Mouse (Mus musculus): ENCODE measurements around the gene Myo9b. TPM values are rescaled to one million over a fixed set of nuclear protein-coding genes. Genes with fewer than 3 reads are reported as not detected.

Myo9b gene
- polyA plus RNA-seq, 1 experiment from 2014 or later, result 14.1 TPM

- 7% methylated on average over 12 of the region's 12 CpGs for whole genome bisulfite sequencing
- DNase-seq (ENCODE audit: low spot score, missing footprints) (peak; percentile 89), ATAC-seq (ENCODE audit: low FRiP score) (no peak)
- Histone ChIP-seq H3K4me1 (ENCODE audit: control insufficient read depth, insufficient read depth, low read length) (peaks cover 31% of the 10 kb centered on the region), H3K9ac (ENCODE audit: low read length) (no peak overlapping the region; the same call in 1 of the 2 replicates), H3K4me2 (no peak overlapping the region), H3K4me3 (ENCODE audit: low read depth, low read length) (no peak overlapping the region), H3K27me3 (ENCODE audit: control insufficient read depth, insufficient read depth, low read length) (no peaks in the 10 kb centered on the region), H3K36me3 (ENCODE audit: control insufficient read depth, insufficient read depth, low read length) (no peaks in the 10 kb centered on the region), H3K9me3 (ENCODE audit: control insufficient read depth, low read length) (no peaks in the 10 kb centered on the region), H3K27ac (ENCODE audit: low read depth, low read length) (peak overlapping the region; percentile 91)
Measured at GRCm38 (mm10) chr8:71383396-71383795, 110.9 kb downstream of the Myo9b start.

GRCm38 (mm10) chr8:71383860-71384259 is 111.3 kb downstream of the Myo9b start:
- Histone ChIP-seq H3K36me3 (ENCODE audit: control insufficient read depth, insufficient read depth, low read length) (no peaks in the 10 kb centered on the region), H3K27ac (ENCODE audit: low read depth, low read length) (peak overlapping the region; percentile 91), H3K4me2 (no peak overlapping the region), H3K4me1 (ENCODE audit: control insufficient read depth, insufficient read depth, low read length) (peaks cover 28% of the 10 kb centered on the region), H3K4me3 (ENCODE audit: low read depth, low read length) (no peak overlapping the region), H3K9me3 (ENCODE audit: control insufficient read depth, low read length) (no peaks in the 10 kb centered on the region), H3K9ac (ENCODE audit: low read length) (no peak overlapping the region), H3K27me3 (ENCODE audit: control insufficient read depth, insufficient read depth, low read length) (no peaks in the 10 kb centered on the region)
- DNase-seq (ENCODE audit: low spot score, missing footprints) (peak; percentile 82), ATAC-seq (ENCODE audit: low FRiP score) (no peak)
- WGBS, result 35% methylated on average over 3 of the region's 3 CpGs

GRCm38 (mm10) chr8:71385212-71385835 is 112.8 kb downstream of the Myo9b start:
- Histone ChIP-seq H3K4me3 (ENCODE audit: low read depth, low read length) (no peak overlapping the region), H3K27ac (ENCODE audit: low read depth, low read length) (no peak overlapping the region)
- no peak for ATAC-seq (ENCODE audit: low FRiP score)

GRCm38 (mm10) chr8:71388267-71388666 is 115.8 kb downstream of the Myo9b start:
- no peak overlapping the region for H3K4me3 ChIP-seq (ENCODE audit: low read depth, low read length)
- no peak for ATAC-seq (ENCODE audit: low FRiP score)
- no peaks in the 10 kb centered on the region for H3K27me3 ChIP-seq (ENCODE audit: control insufficient read depth, insufficient read depth, low read length)
- H3K4me2 ChIP-seq, result no peak overlapping the region
- no peaks in the 10 kb centered on the region for H3K9me3 ChIP-seq (ENCODE audit: control insufficient read depth, low read length)
- H3K27ac ChIP-seq (ENCODE audit: low read depth, low read length), result no peak overlapping the region
- 95% methylated on average over 1 of the region's 1 CpGs for WGBS
- H3K4me1 ChIP-seq (ENCODE audit: control insufficient read depth, insufficient read depth, low read length), result peaks cover 6% of the 10 kb centered on the region
- no peak for DNase-seq (ENCODE audit: low spot score, missing footprints)
- H3K9ac ChIP-seq (ENCODE audit: low read length), result no peak overlapping the region
- H3K36me3 ChIP-seq (ENCODE audit: control insufficient read depth, insufficient read depth, low read length), result no peaks in the 10 kb centered on the region

More at GRCm38 (mm10) chr8:71385212-71385835, 112.8 kb downstream of the Myo9b start:
- H3K4me2 ChIP-seq, result no peak overlapping the region
- WGBS, result 77% methylated on average over 12 of the region's 12 CpGs
- H3K9ac ChIP-seq (ENCODE audit: low read length), result no peak overlapping the region
- peaks cover 13% of the 10 kb centered on the region for H3K4me1 ChIP-seq (ENCODE audit: control insufficient read depth, insufficient read depth, low read length)
- no peaks in the 10 kb centered on the region for H3K36me3 ChIP-seq (ENCODE audit: control insufficient read depth, insufficient read depth, low read length)
- H3K9me3 ChIP-seq (ENCODE audit: control insufficient read depth, low read length), result no peaks in the 10 kb centered on the region
- H3K27me3 ChIP-seq (ENCODE audit: control insufficient read depth, insufficient read depth, low read length), result no peaks in the 10 kb centered on the region
- no peak for DNase-seq (ENCODE audit: low spot score, missing footprints)

- Histone ChIP-seq H3K4me3 (ENCODE audit: low read depth, low read length) (no peak overlapping the region), H3K36me3 (ENCODE audit: control insufficient read depth, insufficient read depth, low read length) (no peaks in the 10 kb centered on the region), H3K9ac (ENCODE audit: low read length) (no peak overlapping the region), H3K9me3 (ENCODE audit: control insufficient read depth, low read length) (no peaks in the 10 kb centered on the region), H3K4me1 (ENCODE audit: control insufficient read depth, insufficient read depth, low read length) (0 out of 2 replicates have a peak, but pooled peaks cover 3% of the 10 kb centered on the region), H3K27ac (ENCODE audit: low read depth, low read length) (no peak overlapping the region), H3K4me2 (no peak overlapping the region), H3K27me3 (ENCODE audit: control insufficient read depth, insufficient read depth, low read length) (no peaks in the 10 kb centered on the region)
- 85% methylated on average over 2 of the region's 2 CpGs for WGBS
- no peak for ATAC-seq (ENCODE audit: low FRiP score)
- DNase-seq (ENCODE audit: low spot score, missing footprints), result no peak
Measured at GRCm38 (mm10) chr8:71391696-71392095, 119.2 kb downstream of the Myo9b start.

GRCm38 (mm10) chr8:71392391-71392790 is 119.9 kb downstream of the Myo9b start:
- ATAC-seq (ENCODE audit: low FRiP score) (no peak), DNase-seq (ENCODE audit: low spot score, missing footprints) (no peak)
- H3K36me3 ChIP-seq (ENCODE audit: control insufficient read depth, insufficient read depth, low read length), result no peaks in the 10 kb centered on the region
- no peaks in the 10 kb centered on the region for H3K27me3 ChIP-seq (ENCODE audit: control insufficient read depth, insufficient read depth, low read length)
- 66% methylated on average over 5 of the region's 5 CpGs for WGBS
- H3K9ac ChIP-seq (ENCODE audit: low read length), result no peak overlapping the region
- peaks cover 6% of the 10 kb centered on the region for H3K4me1 ChIP-seq (ENCODE audit: control insufficient read depth, insufficient read depth, low read length)
- no peak overlapping the region for H3K4me3 ChIP-seq (ENCODE audit: low read depth, low read length)
- H3K27ac ChIP-seq (ENCODE audit: low read depth, low read length), result no peak overlapping the region
- no peaks in the 10 kb centered on the region for H3K9me3 ChIP-seq (ENCODE audit: control insufficient read depth, low read length)
- H3K4me2 ChIP-seq, result no peak overlapping the region

GRCm38 (mm10) chr8:71392871-71393270 is 120.4 kb downstream of the Myo9b start:
- Histone ChIP-seq H3K9ac (ENCODE audit: low read length) (no peak overlapping the region), H3K36me3 (ENCODE audit: control insufficient read depth, insufficient read depth, low read length) (no peaks in the 10 kb centered on the region), H3K4me1 (ENCODE audit: control insufficient read depth, insufficient read depth, low read length) (peaks cover 9% of the 10 kb centered on the region), H3K4me3 (ENCODE audit: low read depth, low read length) (no peak overlapping the region), H3K27ac (ENCODE audit: low read depth, low read length) (no peak overlapping the region), H3K9me3 (ENCODE audit: control insufficient read depth, low read length) (no peaks in the 10 kb centered on the region), H3K4me2 (no peak overlapping the region), H3K27me3 (ENCODE audit: control insufficient read depth, insufficient read depth, low read length) (no peaks in the 10 kb centered on the region)
- no peak for ATAC-seq (ENCODE audit: low FRiP score)
- DNase-seq (ENCODE audit: low spot score, missing footprints), result no peak
- WGBS, result 4% methylated on average over 3 of the region's 3 CpGs

GRCm38 (mm10) chr8:71394481-71394880 is 122.0 kb downstream of the Myo9b start:
- WGBS, result 79% methylated on average over 7 of the region's 7 CpGs
- H3K4me3 ChIP-seq (ENCODE audit: low read depth, low read length), result no peak overlapping the region
- no peak overlapping the region for H3K27ac ChIP-seq (ENCODE audit: low read depth, low read length)
- ATAC-seq (ENCODE audit: low FRiP score), result no peak
- no peak overlapping the region for H3K9ac ChIP-seq (ENCODE audit: low read length)
- no peak for DNase-seq (ENCODE audit: low spot score, missing footprints)
- H3K9me3 ChIP-seq (ENCODE audit: control insufficient read depth, low read length), result no peaks in the 10 kb centered on the region
- H3K4me1 ChIP-seq (ENCODE audit: control insufficient read depth, insufficient read depth, low read length), result peaks cover 9% of the 10 kb centered on the region
- H3K36me3 ChIP-seq (ENCODE audit: control insufficient read depth, insufficient read depth, low read length), result no peaks in the 10 kb centered on the region
- no peaks in the 10 kb centered on the region for H3K27me3 ChIP-seq (ENCODE audit: control insufficient read depth, insufficient read depth, low read length)
- H3K4me2 ChIP-seq, result no peak overlapping the region

GRCm38 (mm10) chr8:71395071-71395470 is 122.6 kb downstream of the Myo9b start:
- Histone ChIP-seq H3K36me3 (ENCODE audit: control insufficient read depth, insufficient read depth, low read length) (no peaks in the 10 kb centered on the region), H3K9ac (ENCODE audit: low read length) (no peak overlapping the region), H3K27ac (ENCODE audit: low read depth, low read length) (no peak overlapping the region), H3K4me3 (ENCODE audit: low read depth, low read length) (no peak overlapping the region), H3K27me3 (ENCODE audit: control insufficient read depth, insufficient read depth, low read length) (no peaks in the 10 kb centered on the region), H3K4me1 (ENCODE audit: control insufficient read depth, insufficient read depth, low read length) (peaks cover 9% of the 10 kb centered on the region), H3K4me2 (no peak overlapping the region), H3K9me3 (ENCODE audit: control insufficient read depth, low read length) (no peaks in the 10 kb centered on the region)
- ATAC-seq (ENCODE audit: low FRiP score), result no peak
- WGBS, result 86% methylated on average over 10 of the region's 10 CpGs
- no peak for DNase-seq (ENCODE audit: low spot score, missing footprints)
